Mouse (Mus musculus): ENCODE data around the gene Pear1. TPM values are rescaled to one million over a fixed set of nuclear protein-coding genes. Genes with fewer than 3 reads are reported as not detected.
A peak's percentile ranks its signal among the peaks of the same experiment; 100 is the strongest.

Gene Pear1
- polyA plus RNA-seq, 1 experiment from 2014 or later, result 10.3 TPM

DNA sequence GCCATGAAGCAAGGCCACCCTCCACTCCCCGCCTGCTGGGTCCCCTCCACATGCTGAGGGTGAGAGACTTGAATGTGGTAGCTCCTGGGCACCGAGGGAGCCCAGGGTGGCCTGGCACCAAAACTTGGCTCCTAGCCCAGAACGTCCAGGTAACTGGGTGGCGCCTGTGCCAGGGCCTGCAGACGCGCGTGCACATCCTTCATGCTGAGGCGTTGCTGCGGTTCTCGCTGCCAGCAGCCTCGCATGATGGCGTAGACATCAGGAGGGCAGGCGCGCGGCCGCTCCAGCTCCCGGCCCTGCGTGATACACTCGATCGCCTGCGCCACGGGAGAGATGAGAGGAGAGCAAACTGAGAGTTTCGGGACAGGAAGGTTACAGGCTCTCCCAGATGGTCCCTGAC, 45.8 kb downstream of the Pear1 start:
- Histone ChIP-seq H3K4me1 (replicated peaks) (peaks cover 25% of the 10 kb centered on the region), H3K9me3 (no peaks in the 10 kb centered on the region), H3K27me3 (no peaks in the 10 kb centered on the region), H3K36me3 (no peaks in the 10 kb centered on the region), H3K9ac (no peak overlapping the region), H3K4me3 (no peak overlapping the region), H3K27ac (replicated peaks) (no peak overlapping the region), H3K4me2 (peak overlapping the region; percentile 35)
- no peak for ATAC-seq (ENCODE audit: low FRiP score, low read depth)
- WGBS, result 34% methylated on average over 23 of the region's 23 CpGs

DNA sequence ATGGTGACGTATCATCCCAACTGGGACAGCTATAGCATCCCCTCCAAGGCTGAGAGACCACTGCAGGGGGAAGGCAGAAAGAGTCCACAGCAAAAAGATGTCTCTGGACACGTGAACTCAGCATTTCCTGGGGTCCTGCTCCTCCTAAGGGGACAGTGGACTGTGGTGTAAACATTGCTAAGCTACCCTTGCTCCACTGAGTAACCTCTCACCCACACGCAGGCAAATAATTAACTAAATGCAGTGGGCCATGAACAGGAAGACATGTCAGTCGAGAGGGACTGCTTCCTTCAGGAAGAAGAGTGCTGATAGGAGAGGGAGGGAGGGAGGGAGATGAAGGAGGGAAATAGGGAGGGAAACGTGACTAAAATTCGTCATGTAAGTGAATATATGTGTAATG, 53.0 kb downstream of the Pear1 start:
- WGBS, result 44% methylated on average over 6 of the region's 6 CpGs
- Histone ChIP-seq H3K4me2 (no peak overlapping the region), H3K27ac (replicated peaks) (no peak overlapping the region), H3K27me3 (peaks cover 28% of the 10 kb centered on the region; the same call in 1 of the 2 replicates), H3K4me3 (no peak overlapping the region), H3K9me3 (no peaks in the 10 kb centered on the region), H3K36me3 (no peaks in the 10 kb centered on the region), H3K9ac (no peak overlapping the region), H3K4me1 (replicated peaks) (peaks cover 10% of the 10 kb centered on the region; the same call in 1 of the 2 replicates)
- no peak for ATAC-seq (ENCODE audit: low FRiP score, low read depth)

DNA sequence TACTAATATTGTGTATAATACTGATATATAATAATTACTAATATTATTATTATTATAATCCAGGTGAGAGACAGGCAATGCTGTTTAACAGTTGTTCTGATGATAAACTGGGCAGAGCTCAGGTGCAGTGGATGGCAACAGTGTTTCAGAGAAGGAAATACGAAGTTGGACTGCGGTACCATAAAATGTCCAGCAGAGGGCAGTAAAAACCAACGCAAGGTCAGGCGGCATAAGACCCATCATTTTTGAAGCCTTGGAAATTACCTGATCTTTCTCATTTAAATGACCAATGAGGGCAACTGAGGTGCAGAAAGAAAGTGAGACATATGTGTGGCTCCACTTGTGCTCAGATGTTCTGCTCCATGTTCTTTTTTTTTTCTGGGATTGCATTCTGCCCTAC, 53.8 kb downstream of the Pear1 start:
- Histone ChIP-seq H3K36me3 (no peaks in the 10 kb centered on the region), H3K4me1 (replicated peaks) (0 out of 2 replicates have a peak, but pooled peaks cover 4% of the 10 kb centered on the region), H3K27me3 (peaks cover 32% of the 10 kb centered on the region; the same call in 1 of the 2 replicates), H3K9ac (no peak overlapping the region), H3K27ac (replicated peaks) (no peak overlapping the region), H3K9me3 (no peaks in the 10 kb centered on the region), H3K4me3 (no peak overlapping the region), H3K4me2 (no peak overlapping the region)
- no peak for ATAC-seq (ENCODE audit: low FRiP score, low read depth)
- WGBS, result 2% methylated on average over 4 of the region's 4 CpGs

DNA sequence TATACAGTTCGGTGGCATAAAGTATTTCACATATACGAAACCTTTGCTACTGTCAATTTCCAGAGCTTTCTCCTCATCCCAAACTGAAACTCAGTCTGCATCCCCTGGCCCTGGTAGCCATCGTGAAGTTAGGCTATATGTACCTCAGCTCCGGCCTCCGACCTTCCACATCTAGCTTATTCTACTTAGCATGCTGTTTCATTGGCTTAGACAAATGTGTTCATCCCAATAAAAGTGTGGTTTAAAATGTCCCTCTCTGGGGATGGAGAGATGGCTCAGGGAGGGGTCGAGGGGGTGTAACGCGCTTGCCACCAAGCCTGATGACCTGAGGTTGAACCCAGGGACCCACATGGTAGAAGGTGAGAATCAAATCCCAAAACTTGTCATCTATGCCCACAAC, 54.6 kb downstream of the Pear1 start:
- no peak overlapping the region for H3K4me2 ChIP-seq
- no peaks in the 10 kb centered on the region for H3K36me3 ChIP-seq
- H3K27me3 ChIP-seq, result peaks cover 32% of the 10 kb centered on the region; the same call in 1 of the 2 replicates
- no peak overlapping the region for H3K4me3 ChIP-seq
- no peak for ATAC-seq (ENCODE audit: low FRiP score, low read depth)
- 82% methylated on average over 8 of the region's 8 CpGs for WGBS
- no peak overlapping the region for H3K9ac ChIP-seq
- 0 out of 2 replicates have a peak, but pooled peaks cover 4% of the 10 kb centered on the region for H3K4me1 ChIP-seq (replicated peaks)
- no peaks in the 10 kb centered on the region for H3K9me3 ChIP-seq
- H3K27ac ChIP-seq (replicated peaks), result no peak overlapping the region

DNA sequence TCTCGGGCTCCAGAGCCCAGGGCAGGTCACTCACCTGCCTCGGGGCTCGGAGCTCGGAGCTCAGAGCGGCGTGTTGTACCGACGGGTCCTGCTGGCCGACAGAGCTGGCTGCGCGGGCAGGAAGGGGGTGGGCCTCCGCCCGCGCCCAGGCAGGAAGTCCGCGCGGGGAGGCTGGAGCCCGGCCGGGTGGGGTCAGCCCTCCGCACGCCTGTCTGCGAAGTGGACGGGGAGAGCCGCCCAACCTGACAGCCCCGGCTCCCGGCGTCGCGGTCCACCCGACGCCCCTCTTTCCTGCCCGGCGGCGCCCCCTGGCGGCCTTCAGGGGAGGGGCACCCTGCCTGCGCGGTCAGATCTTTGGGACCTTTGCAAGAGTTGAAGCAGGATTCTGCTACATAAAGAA, 55.3 kb downstream of the Pear1 start:
- peak; percentile 49; the same call in 1 of the 2 replicates for ATAC-seq (ENCODE audit: low FRiP score, low read depth)
- no peaks in the 10 kb centered on the region for H3K36me3 ChIP-seq
- H3K4me1 ChIP-seq (replicated peaks), result 0 out of 2 replicates have a peak, but pooled peaks cover 7% of the 10 kb centered on the region
- H3K4me2 ChIP-seq, result peak overlapping the region; percentile 52
- no peak overlapping the region for H3K27ac ChIP-seq (replicated peaks)
- WGBS, result 2% methylated on average over 37 of the region's 37 CpGs
- H3K4me3 ChIP-seq, result peak overlapping the region; percentile 32
- no peak overlapping the region for H3K9ac ChIP-seq
- no peaks in the 10 kb centered on the region for H3K9me3 ChIP-seq
- peaks cover 32% of the 10 kb centered on the region; the same call in 1 of the 2 replicates for H3K27me3 ChIP-seq

DNA sequence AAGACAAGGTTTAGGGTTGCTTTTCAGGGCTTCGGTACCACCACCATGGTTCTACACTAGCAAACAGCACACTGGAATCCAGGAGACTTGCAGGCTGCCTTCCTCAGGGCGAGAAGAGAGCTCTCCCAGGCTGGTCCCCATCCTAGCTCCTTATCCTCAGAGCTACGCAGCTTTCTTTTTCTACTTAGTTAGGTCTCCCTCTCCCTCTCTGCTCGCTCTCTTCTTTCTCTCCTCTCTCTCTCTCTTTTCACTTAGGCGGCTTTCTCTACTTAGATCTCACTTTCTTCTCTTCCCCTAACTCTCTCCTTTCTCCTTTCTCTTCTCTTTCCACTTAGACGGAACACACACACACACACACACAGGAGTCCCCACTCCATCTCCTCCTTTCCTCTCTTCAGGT, 55.7 kb downstream of the Pear1 start:
- WGBS, result 58% methylated on average over 6 of the region's 6 CpGs
- Histone ChIP-seq H3K9me3 (no peaks in the 10 kb centered on the region), H3K27ac (replicated peaks) (no peak overlapping the region), H3K36me3 (no peaks in the 10 kb centered on the region), H3K4me1 (replicated peaks) (0 out of 2 replicates have a peak, but pooled peaks cover 11% of the 10 kb centered on the region), H3K27me3 (peaks cover 32% of the 10 kb centered on the region; the same call in 1 of the 2 replicates), H3K4me3 (peak overlapping the region; percentile 32), H3K4me2 (peak overlapping the region; percentile 52), H3K9ac (no peak overlapping the region)
- no peak for ATAC-seq (ENCODE audit: low FRiP score, low read depth)

DNA sequence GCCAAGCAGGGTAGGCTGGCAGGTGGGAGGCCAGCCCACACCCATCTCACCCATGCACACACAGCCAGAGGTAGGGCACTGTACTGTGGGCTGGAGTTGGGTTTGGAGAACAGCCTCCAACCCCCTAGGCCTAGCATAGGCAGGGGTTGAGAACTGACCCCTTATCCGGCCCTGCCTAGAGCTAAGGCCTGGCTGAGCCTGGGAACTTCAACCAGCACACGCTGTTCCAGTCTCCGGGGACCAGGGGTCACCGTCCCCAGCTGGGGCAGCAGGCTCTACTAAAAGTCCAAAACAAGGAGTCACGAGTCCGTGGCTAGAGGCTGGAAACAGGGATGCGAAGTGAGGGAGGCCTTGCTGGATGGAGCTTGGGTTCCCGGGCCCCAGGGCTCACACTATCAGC, 56.3 kb downstream of the Pear1 start:
- Histone ChIP-seq H3K36me3 (no peaks in the 10 kb centered on the region), H3K27me3 (peaks cover 32% of the 10 kb centered on the region; the same call in 1 of the 2 replicates), H3K9me3 (no peaks in the 10 kb centered on the region), H3K4me1 (replicated peaks) (0 out of 2 replicates have a peak, but pooled peaks cover 12% of the 10 kb centered on the region), H3K27ac (replicated peaks) (no peak overlapping the region), H3K9ac (no peak overlapping the region), H3K4me2 (peak overlapping the region; percentile 52), H3K4me3 (peak overlapping the region; percentile 32)
- 69% methylated on average over 8 of the region's 8 CpGs for WGBS
- ATAC-seq (ENCODE audit: low FRiP score, low read depth), result no peak

DNA sequence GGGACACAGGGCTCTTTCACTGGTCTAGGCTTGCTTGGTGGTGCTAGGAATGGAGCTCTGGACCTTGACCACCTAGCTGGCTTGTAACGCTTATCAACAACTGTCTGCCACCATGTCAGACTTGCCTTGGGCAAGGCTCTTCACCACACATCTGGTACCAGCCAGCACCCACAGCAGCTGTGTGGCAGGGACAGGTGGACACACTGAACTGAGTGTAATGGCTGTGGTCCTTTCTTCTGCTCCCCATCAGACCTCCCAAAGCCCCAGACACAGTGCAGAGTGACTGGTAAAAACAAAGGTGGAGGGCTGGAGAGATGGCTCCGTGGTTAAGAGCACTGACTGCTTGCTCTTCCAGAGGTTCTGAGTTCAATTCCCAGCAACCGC, 57.8 kb downstream of the Pear1 start:
- Histone ChIP-seq H3K36me3 (no peaks in the 10 kb centered on the region), H3K4me3 (no peak overlapping the region), H3K9ac (no peak overlapping the region), H3K27ac (replicated peaks) (no peak overlapping the region), H3K4me2 (peak overlapping the region; percentile 15; the same call in 1 of the 2 replicates), H3K27me3 (peaks cover 32% of the 10 kb centered on the region; the same call in 1 of the 2 replicates), H3K4me1 (replicated peaks) (0 out of 2 replicates have a peak, but pooled peaks cover 12% of the 10 kb centered on the region), H3K9me3 (no peaks in the 10 kb centered on the region)
- 84% methylated on average over 3 of the region's 3 CpGs for WGBS
- no peak for ATAC-seq (ENCODE audit: low FRiP score, low read depth)

DNA sequence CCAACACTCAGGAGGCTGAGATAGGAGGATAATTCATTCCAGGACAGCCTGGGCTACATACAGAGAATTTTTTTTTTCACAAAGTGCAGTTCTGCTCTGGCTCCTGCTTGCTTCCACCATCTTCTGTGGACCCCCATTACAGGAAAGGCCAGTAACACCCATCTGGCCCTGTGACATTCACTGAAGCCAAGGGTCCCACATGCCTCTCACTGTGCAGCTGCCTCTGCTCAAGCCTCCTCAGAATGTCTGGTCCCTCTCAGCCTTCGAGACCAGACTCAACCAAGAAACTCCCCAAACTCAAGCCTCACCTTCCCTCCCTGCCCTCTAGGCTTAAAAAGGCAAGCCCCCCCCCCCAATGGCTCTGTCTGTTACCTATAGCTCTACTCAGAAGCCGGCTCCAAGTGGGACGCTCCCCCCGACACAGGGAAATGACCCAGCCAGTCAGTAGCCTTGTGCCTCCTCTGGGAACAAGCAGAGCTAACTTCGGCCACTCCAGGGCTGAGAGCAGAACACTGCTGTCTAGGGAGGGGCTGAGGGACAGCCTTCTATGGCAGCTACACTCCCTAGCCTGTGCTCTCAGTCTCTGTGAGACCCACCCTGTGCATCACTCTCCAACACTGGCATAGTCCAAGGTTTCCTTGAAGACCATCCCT, 58.3 kb downstream of the Pear1 start:
- Histone ChIP-seq H3K9ac (no peak overlapping the region), H3K4me1 (replicated peaks) (0 out of 2 replicates have a peak, but pooled peaks cover 12% of the 10 kb centered on the region), H3K27ac (replicated peaks) (no peak overlapping the region), H3K4me2 (peak overlapping the region; percentile 15; the same call in 1 of the 2 replicates), H3K4me3 (no peak overlapping the region), H3K9me3 (no peaks in the 10 kb centered on the region), H3K27me3 (peaks cover 32% of the 10 kb centered on the region; the same call in 1 of the 2 replicates), H3K36me3 (no peaks in the 10 kb centered on the region)
- 85% methylated on average over 5 of the region's 5 CpGs for WGBS
- no peak for ATAC-seq (ENCODE audit: low FRiP score, low read depth)

DNA sequence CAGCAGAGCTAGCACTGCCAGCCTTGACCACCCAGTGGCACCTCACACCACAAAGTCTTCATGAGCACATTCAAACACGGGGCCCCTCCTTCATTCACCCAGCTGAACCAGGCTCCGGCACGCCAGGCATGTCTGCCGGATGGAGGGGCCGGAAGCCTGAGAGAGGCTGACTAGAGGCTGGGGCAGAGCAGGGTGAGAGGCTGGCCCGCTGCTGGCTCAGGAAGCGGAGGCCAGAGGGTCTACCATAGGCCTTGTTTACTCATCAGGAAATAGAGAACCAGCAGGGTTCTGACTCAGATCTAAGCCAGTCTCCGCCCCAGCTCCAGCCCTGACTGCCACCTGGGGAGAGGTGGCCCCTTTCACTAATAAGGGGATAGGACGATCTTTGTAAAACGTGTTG, 59.0 kb downstream of the Pear1 start:
- 25% methylated on average over 10 of the region's 10 CpGs for WGBS
- H3K27me3 ChIP-seq, result peaks cover 32% of the 10 kb centered on the region; the same call in 1 of the 2 replicates
- no peak for ATAC-seq (ENCODE audit: low FRiP score, low read depth)
- H3K36me3 ChIP-seq, result no peaks in the 10 kb centered on the region
- H3K9me3 ChIP-seq, result no peaks in the 10 kb centered on the region
- no peak overlapping the region for H3K9ac ChIP-seq
- H3K4me2 ChIP-seq, result peak overlapping the region; percentile 33
- H3K27ac ChIP-seq (replicated peaks), result peak overlapping the region; percentile 18; the same call in 1 of the 2 replicates
- no peak overlapping the region for H3K4me3 ChIP-seq
- H3K4me1 ChIP-seq (replicated peaks), result 0 out of 2 replicates have a peak, but pooled peaks cover 12% of the 10 kb centered on the region

DNA sequence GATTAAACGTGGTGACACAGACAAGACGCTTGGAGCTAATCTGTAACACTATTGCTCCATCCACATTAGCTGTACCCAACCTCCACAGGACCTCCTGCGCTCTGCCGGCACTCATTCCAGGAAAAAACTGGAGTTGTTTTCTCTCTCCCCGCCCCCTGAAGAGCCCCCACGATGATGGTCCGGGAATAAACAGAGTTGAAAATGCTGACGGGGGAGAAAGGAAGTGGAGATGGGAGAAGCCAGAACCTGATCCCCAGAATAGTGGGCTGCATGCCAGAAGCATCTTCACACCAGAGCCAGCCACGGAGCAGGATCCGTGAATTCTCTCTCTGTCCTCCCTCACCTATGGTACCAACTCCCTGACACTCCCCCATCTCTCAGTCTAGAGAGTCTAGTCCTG, 59.6 kb downstream of the Pear1 start:
- H3K9me3 ChIP-seq, result no peaks in the 10 kb centered on the region
- H3K36me3 ChIP-seq, result no peaks in the 10 kb centered on the region
- WGBS, result 36% methylated on average over 10 of the region's 10 CpGs
- H3K27me3 ChIP-seq, result peaks cover 27% of the 10 kb centered on the region; the same call in 1 of the 2 replicates
- no peak overlapping the region for H3K4me3 ChIP-seq
- no peak overlapping the region for H3K9ac ChIP-seq
- H3K27ac ChIP-seq (replicated peaks), result peak overlapping the region; percentile 53; the same call in 1 of the 2 replicates
- 0 out of 2 replicates have a peak, but pooled peaks cover 12% of the 10 kb centered on the region for H3K4me1 ChIP-seq (replicated peaks)
- H3K4me2 ChIP-seq, result peak overlapping the region; percentile 33
- no peak for ATAC-seq (ENCODE audit: low FRiP score, low read depth)

DNA sequence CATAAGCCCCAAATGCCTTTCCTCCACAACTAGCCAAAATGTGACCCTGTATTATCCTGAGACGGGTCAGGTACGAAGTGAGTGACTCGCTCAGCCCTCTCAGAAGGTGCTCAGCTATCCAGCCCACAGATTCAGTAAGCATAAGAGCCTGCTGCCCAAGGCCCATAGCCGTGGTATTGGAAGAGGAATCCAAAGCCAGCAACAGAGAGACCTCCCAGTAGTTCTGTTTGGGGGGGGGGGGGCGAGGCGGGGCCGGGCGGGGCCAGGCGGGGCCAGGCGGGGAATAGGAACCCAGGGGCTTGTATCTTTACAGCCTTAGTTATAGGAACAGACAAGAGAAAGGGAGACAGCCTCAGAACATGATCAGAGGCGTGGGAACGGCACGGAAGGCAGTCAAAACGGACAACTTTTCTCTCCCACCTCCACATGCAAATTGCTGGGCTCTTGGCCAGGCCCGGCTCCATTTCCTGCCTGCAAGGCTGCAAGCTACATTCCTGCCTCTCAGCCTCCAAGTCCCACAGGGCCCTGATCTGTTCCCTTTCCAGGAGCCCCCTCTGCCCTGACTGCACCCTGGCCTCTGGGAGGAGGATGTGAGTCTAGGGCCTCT, 60.3 kb downstream of the Pear1 start:
- ATAC-seq (ENCODE audit: low FRiP score, low read depth), result no peak
- peaks cover 21% of the 10 kb centered on the region; the same call in 1 of the 2 replicates for H3K27me3 ChIP-seq
- no peak overlapping the region for H3K9ac ChIP-seq
- H3K36me3 ChIP-seq, result no peaks in the 10 kb centered on the region
- H3K4me1 ChIP-seq (replicated peaks), result 0 out of 2 replicates have a peak, but pooled peaks cover 9% of the 10 kb centered on the region
- no peak overlapping the region for H3K4me3 ChIP-seq
- WGBS, result 20% methylated on average over 15 of the region's 15 CpGs
- no peaks in the 10 kb centered on the region for H3K9me3 ChIP-seq
- H3K27ac ChIP-seq (replicated peaks), result 0 out of 2 replicates have a peak overlapping the region, but pooled peaks have one; percentile 53
- H3K4me2 ChIP-seq, result peak overlapping the region; percentile 33

Measured in hindbrain, embryonic 15.5 days (tissue).